Mouse (Mus musculus) spleen, postnatal 4 days (tissue): Measurements from ENCODE around the gene Rpl36a.

Experiments
- DNase-seq, 2 experiments: peaks; one replicate each; pipeline ENCODE4 v3.0.0; 2022; ENCODE audit warnings: low spot score in 2 of 2

Rpl36a gene

DNA sequence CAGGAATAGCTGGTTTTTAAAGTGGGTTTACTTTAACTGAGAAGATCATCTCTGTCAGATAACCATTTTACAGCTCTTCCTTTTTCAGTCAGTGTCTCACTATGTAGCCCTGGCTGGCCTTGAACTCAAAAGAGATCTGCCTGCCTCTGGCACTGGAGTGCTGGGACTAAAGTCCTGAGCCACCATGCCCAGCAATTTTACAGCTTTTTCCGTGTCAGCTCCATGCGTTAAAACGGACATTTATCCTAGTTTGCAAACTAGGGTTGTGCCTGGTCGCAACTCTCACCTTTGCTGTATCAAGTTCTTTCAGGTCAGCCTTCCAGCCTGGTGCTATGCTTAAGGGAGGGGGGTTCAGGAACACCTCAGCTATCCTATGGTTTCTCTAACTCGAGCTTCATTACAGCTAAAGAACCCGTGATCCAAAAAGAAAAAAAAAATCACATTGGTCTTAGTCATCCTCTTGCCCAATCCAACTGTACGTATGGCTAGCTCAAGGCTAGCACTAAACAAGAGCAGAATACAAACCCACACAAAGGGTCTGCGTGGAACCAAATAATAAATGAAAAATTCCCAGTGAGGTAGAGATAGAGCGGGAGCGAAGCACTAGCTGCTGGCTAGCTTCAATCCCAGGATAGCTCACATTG, 14.6 kb downstream of the Rpl36a start:
- no peak for DNase-seq

DNA sequence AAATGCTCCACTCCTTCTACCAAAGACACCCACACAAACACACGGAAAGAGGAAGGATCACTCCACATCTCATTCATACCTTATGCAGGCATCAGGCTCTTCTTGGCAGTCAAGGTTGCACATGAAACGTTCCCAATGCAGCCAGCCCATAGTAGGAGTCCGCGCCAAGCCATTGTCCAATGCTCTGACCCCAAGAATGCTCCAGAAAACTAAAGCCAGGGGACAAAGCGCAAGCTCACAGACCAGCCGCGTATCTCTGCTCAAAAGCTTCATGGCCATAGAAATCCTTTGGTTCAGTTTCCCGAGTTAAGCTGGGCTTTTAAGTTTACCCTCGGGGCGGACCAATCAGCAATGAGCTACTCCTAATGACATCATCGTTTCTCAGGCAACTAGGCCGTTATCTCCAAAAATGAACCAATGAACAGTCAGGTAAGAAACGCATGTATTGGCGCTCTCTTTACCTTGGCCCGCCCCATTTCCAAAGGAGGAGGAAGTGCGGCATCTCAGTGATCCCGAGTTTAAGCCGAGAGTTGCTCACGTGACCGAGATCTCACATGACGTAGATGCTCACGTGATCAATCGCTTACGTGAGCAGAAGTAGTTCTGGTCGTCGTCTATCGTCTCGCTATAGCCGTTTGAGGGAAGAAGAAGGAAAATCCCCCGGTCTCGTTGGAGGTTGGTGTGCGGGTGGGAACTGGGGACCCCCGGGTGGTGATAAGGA, 15.4 kb downstream of the Rpl36a start, which contains the start of the genes Gla and Hnrnph2:
Gene Gla, minus strand, starts transcription at position 467 of the 721 bp plus-strand sequence.
Gene Hnrnph2, plus strand, starts transcription at position 521 of the 721 bp plus-strand sequence.
- DNase-seq, result peak; percentile 84 to 85

DNA sequence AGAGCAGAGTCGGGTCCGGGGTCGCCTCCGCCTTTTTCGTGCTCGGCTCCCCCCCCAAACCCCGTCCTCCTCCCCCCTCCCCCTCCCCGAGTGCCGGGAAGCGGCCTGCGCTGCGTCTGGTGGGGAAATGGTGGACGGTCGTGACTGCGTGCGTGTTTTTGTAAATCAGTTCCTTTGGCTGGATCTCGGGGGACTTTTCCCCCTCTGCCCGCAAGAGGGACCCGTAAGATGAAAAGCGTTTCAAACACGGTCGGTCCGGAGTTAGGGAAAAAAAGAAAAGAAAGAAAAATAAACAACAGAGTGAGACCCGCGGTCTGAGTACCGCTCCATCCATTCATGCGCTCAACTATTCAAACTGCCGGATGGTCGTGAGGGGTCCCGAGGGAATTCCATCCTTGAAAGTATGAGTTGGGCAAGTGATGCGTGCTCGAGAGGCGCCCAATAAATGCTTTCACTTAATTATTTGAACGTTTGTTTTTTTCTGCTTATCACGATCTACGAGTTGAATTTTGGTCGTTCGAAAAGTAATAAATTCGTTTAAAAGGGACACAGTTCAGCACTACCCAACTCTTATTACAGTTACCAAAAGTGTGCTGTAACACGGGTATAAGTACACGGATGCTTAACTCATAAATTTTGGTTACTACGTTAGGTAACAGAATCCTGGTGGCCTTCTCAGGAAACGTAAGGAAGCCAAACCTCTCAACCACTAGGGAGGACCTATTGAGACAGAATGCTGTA, 16.1 kb downstream of the Rpl36a start:
- no peak for DNase-seq

DNA sequence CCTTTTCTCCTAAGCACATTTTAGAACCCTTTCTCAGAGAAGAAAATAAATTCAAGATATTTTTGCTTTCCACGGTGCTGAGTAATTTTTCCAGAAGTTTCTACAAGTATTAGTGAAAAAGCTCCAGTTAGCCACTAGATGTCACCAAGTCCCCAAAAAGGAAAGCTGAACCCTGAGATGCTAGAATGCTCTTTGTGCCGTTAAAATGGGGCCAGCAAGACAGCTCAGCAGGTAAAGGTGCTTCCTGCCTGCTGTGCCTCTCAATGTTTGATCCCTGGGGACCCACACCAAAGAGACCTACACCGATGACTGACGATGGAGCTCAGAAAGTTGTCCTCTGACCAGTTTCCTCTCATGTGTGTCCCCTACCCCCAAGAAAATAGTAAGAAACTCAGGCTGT, 24.0 kb downstream of the Rpl36a start:
- DNase-seq, result no peak

DNA sequence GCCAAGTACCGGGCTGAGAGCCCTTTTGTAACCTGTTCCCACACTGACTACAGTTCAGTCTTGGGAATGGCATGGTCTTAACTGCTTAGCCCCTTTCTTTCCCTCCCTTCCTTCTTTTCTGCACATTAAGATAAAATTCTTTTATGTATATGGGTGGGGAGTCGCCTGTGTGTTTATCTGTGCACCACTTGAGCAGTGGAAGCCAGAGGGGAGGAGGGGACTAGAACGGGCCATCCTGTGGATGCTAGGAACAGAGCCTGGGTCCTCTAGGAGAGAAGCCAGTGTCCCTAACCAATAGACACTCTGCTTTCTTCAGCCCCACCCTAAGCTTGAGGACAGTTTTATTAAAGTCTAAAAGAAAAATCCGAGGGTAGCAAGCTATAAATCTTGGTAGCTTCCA, 25.5 kb downstream of the Rpl36a start:
- DNase-seq, result no peak

DNA sequence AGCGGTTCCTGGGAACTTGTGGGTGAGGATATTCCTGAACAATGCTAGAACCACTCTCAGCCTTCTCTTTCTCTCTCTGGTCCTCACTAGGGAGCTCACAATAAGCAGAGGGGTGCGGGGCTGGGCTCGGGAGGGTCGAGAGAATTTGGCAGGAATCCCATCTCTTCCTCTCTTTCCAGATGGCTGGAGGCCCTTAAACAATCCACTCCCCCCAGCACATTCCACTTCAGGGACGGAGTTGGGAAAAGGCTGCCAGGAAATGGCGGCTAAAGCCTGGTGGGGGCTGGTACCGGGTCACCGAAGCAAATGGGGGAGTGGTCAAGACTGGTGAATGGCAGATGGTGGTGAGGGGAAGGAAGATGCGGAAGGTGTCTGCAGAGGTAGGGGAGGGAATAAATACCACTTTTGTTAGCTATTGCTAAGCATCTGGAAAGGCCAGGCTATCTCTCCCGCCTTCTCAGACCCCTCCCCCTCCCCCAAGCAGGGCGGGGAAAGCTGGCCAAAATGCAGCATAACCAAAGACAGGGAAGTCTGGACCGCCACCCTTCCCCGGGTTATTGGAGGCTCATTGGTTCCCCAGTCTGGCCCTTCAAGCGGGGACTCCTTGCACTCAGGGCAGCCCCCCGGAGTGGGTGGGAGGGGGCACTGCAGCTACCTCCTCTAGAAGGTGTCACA, 27.0 kb downstream of the Rpl36a start:
- DNase-seq, result peak; percentile 27 to 70

DNA sequence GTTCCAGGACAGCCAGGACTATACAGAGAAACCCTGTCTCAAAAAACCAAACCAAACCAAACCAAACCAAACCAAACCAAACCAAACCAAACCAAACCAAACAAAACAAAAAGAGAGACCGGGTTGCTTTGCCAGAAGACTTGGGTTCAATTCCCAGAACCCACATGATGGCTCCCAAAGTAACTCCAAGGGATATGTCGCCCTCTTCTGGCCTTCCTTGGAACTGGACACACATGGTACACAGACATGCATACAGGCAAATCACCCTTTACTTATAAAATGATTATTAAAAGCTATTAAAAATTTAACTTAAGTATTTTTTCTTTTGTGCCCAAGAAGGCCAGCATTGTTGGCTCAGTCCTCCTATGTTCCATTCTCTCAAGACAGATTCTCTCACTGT, 28.9 kb downstream of the Rpl36a start:
- peak; percentile 33 to 69 for DNase-seq

DNA sequence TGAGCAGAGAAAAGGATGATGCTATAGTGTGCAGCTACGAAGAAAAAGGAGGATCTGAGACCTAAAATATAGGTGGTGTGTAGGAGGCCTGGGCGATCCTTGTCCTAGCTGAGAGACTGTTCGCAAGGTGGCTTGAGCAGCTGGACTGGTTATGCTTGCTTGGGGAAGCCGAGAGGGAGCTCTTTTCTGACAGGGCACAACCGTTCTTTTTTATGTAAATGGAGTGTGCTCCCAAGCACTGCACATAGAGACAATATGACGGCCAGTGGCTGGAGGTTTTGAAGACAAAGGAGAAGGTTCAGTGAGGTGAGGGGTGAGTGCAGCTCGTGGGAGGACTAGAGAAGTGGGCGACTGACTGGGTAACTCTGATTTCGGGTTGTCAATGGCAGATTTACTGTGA, 34.2 kb downstream of the Rpl36a start:
- no peak for DNase-seq

DNA sequence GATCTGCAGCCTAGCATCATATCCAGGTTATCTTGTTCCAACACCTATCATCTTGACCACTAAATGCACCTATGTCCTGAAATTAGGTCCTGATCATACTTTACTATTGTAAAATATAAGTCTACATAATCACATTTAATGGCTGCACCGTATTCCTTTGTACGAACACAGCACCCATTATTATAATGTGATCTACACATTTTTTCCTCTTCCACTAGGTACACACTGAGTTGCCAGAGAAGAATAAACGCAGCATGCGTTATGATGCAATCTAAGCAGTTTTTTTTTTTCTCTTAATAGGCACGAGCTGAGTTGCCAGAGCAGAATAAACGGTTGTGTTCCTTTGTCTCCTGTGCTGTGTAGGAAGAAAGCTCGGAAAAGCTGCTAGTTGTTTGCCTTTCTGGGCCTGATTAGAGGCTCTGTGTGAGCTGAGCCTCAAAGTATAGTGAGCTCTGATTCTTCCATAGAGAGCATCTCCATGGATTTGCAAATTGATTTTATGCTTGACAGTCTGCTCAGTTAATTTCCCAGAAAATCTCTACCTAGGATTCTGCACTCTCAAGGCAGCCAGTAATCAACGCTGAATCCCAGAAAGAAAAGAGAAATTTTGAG, 34.9 kb downstream of the Rpl36a start:
- no peak for DNase-seq

DNA sequence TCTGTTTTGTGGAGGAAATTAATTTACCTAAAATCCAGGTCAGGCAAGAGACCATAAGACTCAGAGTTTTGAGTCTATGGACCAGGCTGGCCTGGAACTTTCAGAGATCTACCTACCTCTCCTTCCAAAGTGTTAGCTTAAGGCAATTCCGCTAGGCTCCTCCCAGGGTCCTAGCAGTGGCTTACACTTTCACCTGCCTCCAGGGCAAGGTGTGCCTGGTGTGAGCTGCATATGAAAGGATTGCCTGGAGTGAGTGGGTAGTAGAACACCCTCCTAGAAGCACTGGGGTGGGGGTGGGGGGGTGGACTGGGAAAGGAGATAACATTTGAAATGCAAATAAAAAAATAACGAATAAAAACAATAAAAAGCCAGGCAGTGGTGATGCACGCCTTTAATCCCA, 36.2 kb downstream of the Rpl36a start:
- DNase-seq, result no peak

DNA sequence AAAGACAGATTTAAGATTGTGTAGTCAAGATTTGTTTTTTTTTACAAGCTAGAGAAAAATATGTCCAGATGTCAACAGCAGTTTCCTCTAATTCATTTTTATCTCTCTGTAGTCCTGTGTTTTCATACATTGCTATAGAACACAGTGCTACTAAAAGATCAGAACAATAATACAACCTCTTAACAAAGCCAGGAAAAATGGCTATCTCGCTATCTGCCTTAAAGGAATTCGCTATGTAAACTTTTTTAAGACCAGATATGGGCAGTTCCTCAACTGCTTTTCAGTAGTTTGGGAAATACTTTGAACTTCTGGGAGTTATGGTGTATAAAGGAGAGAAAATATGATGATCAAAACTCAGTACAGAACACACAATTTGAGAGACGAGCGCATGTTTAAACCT, 37.9 kb downstream of the Rpl36a start:
- no peak for DNase-seq

DNA sequence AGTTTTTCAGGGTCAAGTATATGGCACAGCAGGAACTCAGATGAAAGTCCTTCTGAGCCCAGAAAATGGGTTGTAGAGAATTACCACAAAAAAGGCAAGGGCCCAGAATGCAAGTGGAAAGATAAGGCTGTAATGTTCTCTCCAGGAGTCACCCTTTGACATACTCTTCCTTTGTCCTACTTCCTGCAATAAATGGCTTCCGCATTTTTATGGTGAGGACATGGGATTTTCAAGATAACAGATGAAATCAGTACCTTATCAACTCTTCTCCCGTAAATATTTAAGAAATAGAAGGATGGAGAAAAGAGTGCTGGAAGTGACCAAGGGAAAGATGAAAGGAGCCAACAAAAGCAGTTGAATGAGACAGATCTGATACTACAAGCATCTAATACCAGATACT, 42.7 kb downstream of the Rpl36a start:
- DNase-seq, result no peak

DNA sequence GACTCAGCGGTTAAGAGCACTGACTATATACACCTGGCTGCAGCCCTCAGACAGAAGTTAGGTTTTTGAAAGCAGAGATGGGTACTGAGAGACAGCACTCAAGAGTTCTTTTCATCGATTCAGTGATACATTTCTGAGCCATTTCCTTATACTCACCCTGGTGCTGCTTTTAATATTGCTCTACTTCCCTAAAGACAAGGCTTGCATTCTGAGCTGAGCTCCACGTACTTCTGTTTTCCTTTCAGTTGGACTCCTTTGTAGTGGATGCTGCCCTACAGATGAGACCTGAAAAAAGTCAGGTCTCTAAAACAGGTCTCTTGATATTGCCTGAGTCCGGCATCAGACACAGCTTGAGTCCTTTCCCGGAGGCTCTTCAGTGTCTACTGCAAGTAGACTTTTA, 47.3 kb downstream of the Rpl36a start:
- no peak for DNase-seq

DNA sequence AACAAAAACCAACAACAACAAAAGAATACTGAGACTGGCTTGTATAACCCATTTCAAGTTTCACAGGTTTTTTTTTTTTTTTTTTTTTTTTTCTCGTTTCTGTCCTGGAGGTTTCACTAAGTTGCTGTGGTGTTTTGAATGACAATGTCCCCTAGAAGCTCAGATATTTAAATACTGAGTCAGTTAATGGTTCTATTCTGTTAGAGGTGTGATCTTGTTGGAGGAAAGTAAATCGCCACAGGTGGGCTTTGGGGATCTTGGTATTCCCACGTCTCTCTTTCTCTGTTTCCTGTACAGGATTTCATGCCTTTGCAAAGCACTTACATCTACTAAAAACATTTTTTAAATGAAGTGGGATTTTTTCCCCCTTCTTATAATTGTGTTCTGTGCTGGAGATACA, 49.7 kb downstream of the Rpl36a start:
- no peak for DNase-seq

DNA sequence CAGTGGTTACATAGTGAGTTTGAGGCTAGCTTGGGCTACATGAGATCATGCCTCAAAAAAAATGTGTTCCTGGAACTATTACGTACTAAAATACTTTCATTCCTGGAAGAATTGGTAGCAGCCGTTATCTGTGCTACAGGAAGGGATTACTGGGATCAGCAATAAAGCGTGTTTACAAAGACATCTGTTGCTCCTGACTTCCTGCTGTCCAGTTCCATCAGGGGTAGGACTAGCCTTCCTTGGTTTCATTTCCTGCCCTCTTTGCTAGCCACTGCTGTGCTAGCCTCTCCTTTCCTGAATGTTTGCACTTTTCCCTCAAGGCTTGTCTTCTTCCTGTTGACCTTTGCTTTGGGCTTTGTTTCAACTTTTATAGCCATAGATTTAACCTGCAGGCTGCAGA, 50.4 kb downstream of the Rpl36a start:
- DNase-seq, result no peak
